Comparison of ENCODE assay signal across 8 mouse cellular contexts in genomic region chr4:135709072-135709564, GRCm38 (mm10). TPM values are rescaled to one million over a fixed set of nuclear protein-coding genes. Genes with fewer than 3 reads are reported as not detected.
A peak's percentile ranks its signal among the peaks of the same experiment; 100 is the strongest.
DNase-seq lines count a peak whose midpoint lies in the region; ATAC-seq and TF ChIP-seq lines count a peak whose summit lies in the region.

No protein-coding gene starts in this region.

- no peak overlapping the region for H3K9ac ChIP-seq in embryonic facial prominence, embryonic 13.5 days
- H3K9ac ChIP-seq in limb, embryonic 13.5 days, result no peak overlapping the region
- no peak overlapping the region for H3K9ac ChIP-seq in midbrain, embryonic 15.5 days

- no peaks in the 10 kb centered on the region for H3K27me3 ChIP-seq in embryonic facial prominence, embryonic 13.5 days
- H3K27me3 ChIP-seq in kidney, adult 2 months (replicated peaks; ENCODE audit: control insufficient read depth, insufficient read depth, low read length), result no peaks in the 10 kb centered on the region
- H3K27me3 ChIP-seq in limb, embryonic 13.5 days, result no peaks in the 10 kb centered on the region
- 0 out of 2 replicates have a peak, but pooled peaks cover 4% of the 10 kb centered on the region for H3K27me3 ChIP-seq in midbrain, embryonic 15.5 days (replicated peaks)
- H3K27me3 ChIP-seq in spleen, adult 2 months (ENCODE audit: control insufficient read depth, insufficient read depth, low read length), result no peaks in the 10 kb centered on the region

- H3K4me2 ChIP-seq in embryonic facial prominence, embryonic 13.5 days, result peak overlapping the region; percentile 46
- H3K4me2 ChIP-seq in limb, embryonic 13.5 days (replicated peaks), result peak overlapping the region; percentile 46
- H3K4me2 ChIP-seq in midbrain, embryonic 15.5 days, result peak overlapping the region; percentile 28; the same call in 1 of the 2 replicates

- no peaks in the 10 kb centered on the region for H3K4me1 ChIP-seq in embryonic facial prominence, embryonic 13.5 days
- no peaks in the 10 kb centered on the region for H3K4me1 ChIP-seq in kidney, adult 2 months (ENCODE audit: control insufficient read depth, insufficient read depth, low read length)
- no peaks in the 10 kb centered on the region for H3K4me1 ChIP-seq in limb, embryonic 13.5 days
- H3K4me1 ChIP-seq in midbrain, embryonic 15.5 days, result no peaks in the 10 kb centered on the region
- no peaks in the 10 kb centered on the region for H3K4me1 ChIP-seq in spleen, adult 2 months (ENCODE audit: control insufficient read depth, insufficient read depth, insufficient read length)

- H3K36me3 ChIP-seq in embryonic facial prominence, embryonic 13.5 days, result no peaks in the 10 kb centered on the region
- no peaks in the 10 kb centered on the region for H3K36me3 ChIP-seq in kidney, adult 2 months (ENCODE audit: control insufficient read depth, insufficient read depth, low read length)
- H3K36me3 ChIP-seq in limb, embryonic 13.5 days, result no peaks in the 10 kb centered on the region
- no peaks in the 10 kb centered on the region for H3K36me3 ChIP-seq in midbrain, embryonic 15.5 days (replicated peaks)
- no peaks in the 10 kb centered on the region for H3K36me3 ChIP-seq in spleen, adult 2 months (ENCODE audit: control insufficient read depth, insufficient read depth, low read length)

- no peak for TF ChIP-seq POLR2A in kidney, adult 2 months (IDR thresholded peaks at IDR 0.05; ENCODE audit: low read depth, low read length)
- TF ChIP-seq POLR2A in spleen, adult 2 months (IDR thresholded peaks at IDR 0.05; ENCODE audit: low read depth, low read length), result no peak

- H3K27ac ChIP-seq in embryonic facial prominence, embryonic 13.5 days, result no peak overlapping the region
- H3K27ac ChIP-seq in kidney, adult 2 months (ENCODE audit: insufficient read depth, low read depth, low read length), result no peak overlapping the region
- H3K27ac ChIP-seq in limb, embryonic 13.5 days, result no peak overlapping the region
- no peak overlapping the region for H3K27ac ChIP-seq in midbrain, embryonic 15.5 days
- peak overlapping the region; percentile 79; the same call in 1 of the 2 replicates for H3K27ac ChIP-seq in spleen, adult 2 months (ENCODE audit: insufficient read depth, low read length)

- 0 out of 2 replicates have a peak overlapping the region, but pooled peaks have one; percentile 15 for H3K4me3 ChIP-seq in embryonic facial prominence, embryonic 13.5 days
- H3K4me3 ChIP-seq in kidney, adult 2 months (ENCODE audit: insufficient read depth, low read depth, low read length), result peak overlapping the region; percentile 37; the same call in 1 of the 2 replicates
- no peak overlapping the region for H3K4me3 ChIP-seq in limb, embryonic 13.5 days
- no peak overlapping the region for H3K4me3 ChIP-seq in midbrain, embryonic 15.5 days
- H3K4me3 ChIP-seq in spleen, adult 2 months (ENCODE audit: extremely low read depth, insufficient read depth, insufficient read length), result peak overlapping the region; percentile 49; the same call in 1 of the 2 replicates

- 13% methylated on average over 8 of the region's 8 CpGs for WGBS in embryonic facial prominence, embryonic 13.5 days
- 7% methylated on average over 8 of the region's 8 CpGs for WGBS in kidney, adult 2 months
- WGBS in limb, embryonic 13.5 days, result 6% methylated on average over 8 of the region's 8 CpGs
- 7% methylated on average over 8 of the region's 8 CpGs for WGBS in midbrain, embryonic 15.5 days
- WGBS in spleen, adult 2 months, result 3% methylated on average over 8 of the region's 8 CpGs

- TF ChIP-seq CTCF in kidney, adult 2 months (conservative IDR thresholded peaks at IDR 0.05; ENCODE audit: insufficient read depth, insufficient read length, low read depth, low read length), result peak; percentile 67
- peak; percentile 86 for TF ChIP-seq CTCF in spleen, adult 2 months (IDR thresholded peaks at IDR 0.05; ENCODE audit: extremely low read depth, insufficient read depth, insufficient read length, insufficient replicate concordance)

- 0 out of 2 replicates have a peak, but pooled peaks cover 4% of the 10 kb centered on the region for H3K9me3 ChIP-seq in embryonic facial prominence, embryonic 13.5 days
- no peaks in the 10 kb centered on the region for H3K9me3 ChIP-seq in limb, embryonic 13.5 days
- no peaks in the 10 kb centered on the region for H3K9me3 ChIP-seq in midbrain, embryonic 15.5 days

- no peak for ATAC-seq in embryonic facial prominence, embryonic 13.5 days (ENCODE audit: insufficient number of reproducible peaks, insufficient read depth, low FRiP score, low TSS enrichment, low read depth)
- ATAC-seq in limb, embryonic 13.5 days (ENCODE audit: low FRiP score, low read depth), result 0 out of 2 replicates have a peak, but pooled peaks have one; percentile 40
- no peak for ATAC-seq in midbrain, embryonic 15.5 days (replicated peaks)

- DNase-seq in A20 (ENCODE audit: low read depth, low spot score), result peak; percentile 87
- peak; percentile 58 to 73 for DNase-seq in adrenal gland, postnatal 4 days (ENCODE audit: low spot score in 2 of 2)
- peak; percentile 76 for DNase-seq in heart, adult 8-10 months (ENCODE audit: low spot score)
- peak; percentile 82 for DNase-seq in kidney, adult 2 months
- peak; percentile 62 to 73 for DNase-seq in spleen, adult 2 months (ENCODE audit: low read depth in 1 of 2, low spot score in 2 of 2)

RNA-seq across cellular contexts. Expression of gene Il22ra1, which starts 18.9 kb away (rescaled TPM):
- 1 to 10 TPM; 3.7 to 3.8 TPM for total RNA-seq in adrenal gland, postnatal 4 days (2021)
- 0.17 and 0.18 TPM in 2 replicates for polyA plus RNA-seq in embryonic facial prominence, embryonic 13.5 days (2015; fragmentation: Nextera tagmentation; extraction: Ambion mirVana)
- total RNA-seq in heart, adult 8-10 months (2022), result under 1 TPM; 0.35 to 0.59 (median 0.39) TPM
- 3.0 and 4.1 TPM in 2 replicates for polyA plus RNA-seq in kidney, adult 2 months (2012; rRNA removed)
- polyA plus RNA-seq in limb, embryonic 13.5 days (2015; fragmentation: Nextera tagmentation; extraction: Ambion mirVana), result 0.08 TPM in 1 of 2 replicates, not detected in the other
- polyA plus RNA-seq in midbrain, embryonic 15.5 days (2015; fragmentation: Nextera tagmentation; extraction: Ambion mirVana), result not detected in 2 replicates
- polyA plus RNA-seq in spleen, adult 2 months (2012; rRNA removed), result 0.67 and 0.76 TPM in 2 replicates

RNA-seq across cellular contexts. Expression of gene Ifnlr1, which starts 23.0 kb away (rescaled TPM):
- total RNA-seq in adrenal gland, postnatal 4 days (2021), result 1 to 10 TPM in 1 of 2 experiments, under 1 TPM in 1; 0.68 to 1.1 TPM
- polyA plus RNA-seq in embryonic facial prominence, embryonic 13.5 days (2015; fragmentation: Nextera tagmentation; extraction: Ambion mirVana), result 1.8 TPM in 2 replicates
- 1 to 10 TPM; 2.0 to 3.3 (median 2.6) TPM for total RNA-seq in heart, adult 8-10 months (2022)
- polyA plus RNA-seq in kidney, adult 2 months (2012; rRNA removed), result 2.2 TPM in 2 replicates
- 1.1 and 1.2 TPM in 2 replicates for polyA plus RNA-seq in limb, embryonic 13.5 days (2015; fragmentation: Nextera tagmentation; extraction: Ambion mirVana)
- 0.19 and 0.41 TPM in 2 replicates for polyA plus RNA-seq in midbrain, embryonic 15.5 days (2015; fragmentation: Nextera tagmentation; extraction: Ambion mirVana)
- polyA plus RNA-seq in spleen, adult 2 months (2012; rRNA removed), result 0.61 and 0.78 TPM in 2 replicates

RNA-seq across cellular contexts. Expression of gene Myom3, which starts 50.4 kb away (rescaled TPM):
- total RNA-seq in adrenal gland, postnatal 4 days (2021), result 1 to 10 TPM; 3.5 to 9.2 TPM
- polyA plus RNA-seq in embryonic facial prominence, embryonic 13.5 days (2015; fragmentation: Nextera tagmentation; extraction: Ambion mirVana), result 0.66 and 0.67 TPM in 2 replicates
- 1 to 10 TPM in 3 of 4 experiments, under 1 TPM in 1; 0.84 to 2.7 (median 1.6) TPM for total RNA-seq in heart, adult 8-10 months (2022)
- 0.10 and 1.5 TPM in 2 replicates for polyA plus RNA-seq in kidney, adult 2 months (2012; rRNA removed)
- 4.8 and 5.4 TPM in 2 replicates for polyA plus RNA-seq in limb, embryonic 13.5 days (2015; fragmentation: Nextera tagmentation; extraction: Ambion mirVana)
- 0.27 and 0.70 TPM in 2 replicates for polyA plus RNA-seq in midbrain, embryonic 15.5 days (2015; fragmentation: Nextera tagmentation; extraction: Ambion mirVana)
- polyA plus RNA-seq in spleen, adult 2 months (2012; rRNA removed), result 0.20 and 0.22 TPM in 2 replicates

Comparison
In these comparisons a context has a peak if more than half of its experiments do, and no peak if none do; other contexts are left out.
1. H3K4me3 ChIP-seq: peak in embryonic facial prominence, embryonic 13.5 days (single experiment), kidney, adult 2 months (single experiment) and spleen, adult 2 months (single experiment); none in limb, embryonic 13.5 days (single experiment) and midbrain, embryonic 15.5 days (single experiment).
2. Peak in every context shown above with its lines, with median percentiles within 50 percentile points of each other: DNase-seq and H3K4me2 ChIP-seq.